Comparison of ENCODE assay signal across 1 mouse cellular context in genomic region chr11:102599912-102600311, GRCm38 (mm10).
TF ChIP-seq lines count a peak whose summit lies in the region.

No protein-coding gene starts in this region.

TF ChIP-seq in MEL, 35 proteins besides CTCF, POLR2A, EP300 and RAD21 (continued from another document):
- TF ChIP-seq SMC3 (IDR thresholded peaks at IDR 0.05; ENCODE audit: low read depth, low read length) (peak; percentile 53), JUND (IDR thresholded peaks at IDR 0.05; ENCODE audit: low read depth, low read length) (no peak)
